Mouse (Mus musculus) megakaryocyte, embryonic 14.5 days (primary cell): ENCODE measurements around the gene Pacsin2.

Experiments used
- FLI1 ChIP-seq: IDR thresholded peaks from 2 replicates; pipeline ENCODE4 v1.6.1; 2012; ENCODE audit warnings: low read length, inconsistent platforms, mixed read lengths
- GATA1 ChIP-seq: IDR thresholded peaks from 3 replicates; pipeline ENCODE4 v1.6.1; 2012; ENCODE audit warnings: mixed read lengths, low read length, inconsistent platforms, borderline replicate concordance

GRCm38 (mm10) chr15:83467232-83467966, 3.0 kb upstream of the Pacsin2 start:
- TF ChIP-seq GATA1 (no peak), FLI1 (no peak)
